Mouse (Mus musculus): Measurements from ENCODE around the gene Itga4.
A peak's percentile ranks its signal among the peaks of the same experiment; 100 is the strongest.

The Itga4 gene

DNA sequence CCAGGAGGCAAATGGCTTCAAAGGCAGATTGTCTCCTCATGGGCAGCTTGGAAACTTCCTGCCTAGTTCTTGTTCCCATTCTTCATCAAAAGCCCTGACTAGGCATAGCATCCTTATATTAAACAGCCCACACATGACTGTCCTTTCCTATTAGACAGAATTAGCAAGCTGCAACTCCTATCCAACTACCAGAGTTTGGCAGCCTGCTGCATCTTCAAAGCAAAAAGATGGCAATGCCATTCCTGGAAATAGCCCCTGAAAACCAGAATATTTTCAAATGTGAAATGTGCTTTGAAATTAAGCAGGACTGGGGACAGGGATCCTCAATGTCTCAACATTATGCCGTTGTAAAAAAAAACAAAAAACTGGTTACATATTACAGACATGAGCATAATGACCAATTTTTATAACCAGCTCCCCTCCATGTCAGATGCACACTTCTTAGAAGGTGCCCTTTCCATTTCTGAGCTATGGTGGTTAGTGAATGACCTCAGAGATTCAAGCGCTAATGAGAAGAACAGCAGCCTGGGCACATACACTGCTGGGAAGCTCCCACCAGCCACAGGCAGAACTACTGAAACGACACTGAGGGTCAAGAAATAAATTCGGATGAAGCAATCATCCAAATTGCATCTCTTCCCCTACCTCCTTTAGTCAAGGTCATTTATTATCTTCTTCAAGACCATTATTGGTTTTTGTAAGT is 97.0 kb downstream of the Itga4 start:
- DNase-seq (ENCODE audit: low read depth, low spot score), result no peak

GRCm38 (mm10) chr2:79354773-79355172 is 99.5 kb downstream of the Itga4 start:
- DNase-seq (ENCODE audit: low read depth, low spot score), result no peak

GRCm38 (mm10) chr2:79357835-79358234 is 102.6 kb downstream of the Itga4 start:
- no peak for DNase-seq (ENCODE audit: low read depth, low spot score)

- no peak for DNase-seq (ENCODE audit: low read depth, low spot score)
Measured at GRCm38 (mm10) chr2:79362029-79362428, 106.8 kb downstream of the Itga4 start.

GRCm38 (mm10) chr2:79363920-79364319 is 108.7 kb downstream of the Itga4 start:
- peak; percentile 53 for DNase-seq (ENCODE audit: low read depth, low spot score)

- no peak for DNase-seq (ENCODE audit: low read depth, low spot score)
Measured at GRCm38 (mm10) chr2:79367451-79368450, 112.5 kb downstream of the Itga4 start.

DNA sequence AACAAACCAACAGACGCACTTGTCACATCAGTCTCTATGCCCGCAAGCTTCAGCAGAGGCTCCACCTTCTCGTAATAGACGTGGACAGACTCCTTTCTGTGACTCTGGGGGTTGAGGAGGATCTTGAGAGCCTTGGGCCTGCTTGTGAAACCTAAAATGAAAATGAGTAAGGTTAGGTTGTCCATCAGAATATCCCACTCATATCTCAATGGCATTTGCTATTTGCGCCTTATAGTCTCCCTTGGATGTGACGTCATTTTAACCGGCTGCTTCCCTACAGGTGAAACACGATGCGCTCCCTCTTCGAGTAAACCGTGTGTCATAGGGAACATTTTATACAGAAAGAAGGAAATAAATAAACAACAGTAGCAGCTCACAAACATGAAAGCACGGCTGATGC is 113.4 kb downstream of the Itga4 start:
- no peak for DNase-seq (ENCODE audit: low read depth, low spot score)

GRCm38 (mm10) chr2:79369061-79369524 is 113.9 kb downstream of the Itga4 start:
- no peak for DNase-seq (ENCODE audit: low read depth, low spot score)

DNA sequence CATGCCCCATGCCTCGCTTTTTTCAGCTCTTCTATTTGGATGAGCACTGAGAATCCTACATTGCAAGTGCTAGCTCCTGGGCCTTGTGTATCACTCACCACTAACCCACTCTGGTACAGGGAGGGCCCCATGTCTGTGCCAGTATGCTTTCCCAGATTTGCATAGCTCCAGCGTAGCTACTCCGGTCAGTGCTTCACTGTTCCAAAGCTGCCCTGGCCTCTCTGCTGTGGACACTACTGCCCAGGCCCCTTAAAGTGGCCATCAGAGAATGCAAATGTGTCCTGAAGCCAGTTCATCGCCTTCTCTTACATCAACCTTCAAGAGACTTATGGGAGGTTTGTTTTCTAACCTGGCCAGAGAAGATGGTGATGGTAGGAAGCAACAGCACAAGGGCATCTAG is 114.7 kb downstream of the Itga4 start:
- DNase-seq (ENCODE audit: low read depth, low spot score), result no peak

- DNase-seq (ENCODE audit: low read depth, low spot score), result no peak
Measured at GRCm38 (mm10) chr2:79370711-79371312, 115.6 kb downstream of the Itga4 start.

GRCm38 (mm10) chr2:79371326-79372153 is 116.3 kb downstream of the Itga4 start:
- DNase-seq (ENCODE audit: low read depth, low spot score), result no peak

- DNase-seq (ENCODE audit: low read depth, low spot score), result no peak
Measured at GRCm38 (mm10) chr2:79372154-79372467, 116.9 kb downstream of the Itga4 start.

- DNase-seq (ENCODE audit: low read depth, low spot score), result peak; percentile 58
Measured at GRCm38 (mm10) chr2:79372486-79373200, 117.4 kb downstream of the Itga4 start.

- DNase-seq (ENCODE audit: low read depth, low spot score), result no peak
Measured at GRCm38 (mm10) chr2:79378346-79379086, 123.3 kb downstream of the Itga4 start.

DNA sequence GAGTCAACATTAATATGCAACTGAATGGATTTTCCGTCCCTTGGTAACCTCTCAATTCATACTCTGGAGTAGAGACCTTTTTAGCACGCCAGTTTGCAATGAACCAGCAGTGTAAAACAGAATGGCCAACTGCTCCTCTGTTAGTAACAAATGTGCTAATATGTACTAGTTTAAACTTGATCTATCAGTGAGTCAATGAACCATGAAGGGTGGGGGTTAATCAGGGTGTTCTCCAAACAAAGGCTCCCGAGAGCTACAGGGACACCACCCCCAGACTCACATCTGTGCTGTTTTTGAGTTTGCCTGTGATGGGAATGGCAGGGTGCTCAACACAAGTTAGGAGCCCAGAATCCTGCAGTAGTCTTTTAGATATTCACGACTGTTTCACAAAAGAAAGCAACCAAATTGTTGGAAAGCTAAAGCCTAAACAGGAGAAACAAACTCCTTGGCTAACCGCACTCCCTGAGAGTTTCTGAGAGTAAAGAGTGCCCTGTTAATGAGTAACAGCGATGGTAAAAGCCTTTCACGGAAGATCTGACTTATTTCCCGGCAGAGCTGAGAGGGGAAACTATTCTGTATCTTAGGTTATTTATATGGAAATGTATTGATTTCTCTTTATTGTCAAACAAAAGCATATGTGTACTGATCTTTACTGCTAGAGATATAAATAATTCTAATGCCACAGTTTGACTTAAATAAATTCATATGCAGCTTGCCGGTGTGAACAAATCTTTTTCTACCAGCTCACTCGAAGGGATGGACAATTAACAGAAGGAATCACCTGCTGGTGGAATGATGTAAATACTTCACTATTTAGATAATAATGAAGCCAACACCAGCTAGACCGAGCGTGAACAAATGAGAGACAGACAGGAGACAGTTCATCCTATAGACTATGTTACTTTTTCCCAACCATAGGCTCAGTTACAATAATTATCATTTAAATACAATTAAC is 124.1 kb downstream of the Itga4 start:
- DNase-seq (ENCODE audit: low read depth, low spot score), result no peak

All from retina, adult 2 months (tissue).